Mouse (Mus musculus) liver, adult 2 months (tissue): ENCODE measurements around the gene Gm47985. TPM values are rescaled to one million over a fixed set of nuclear protein-coding genes. Genes with fewer than 3 reads are reported as not detected.
A peak's percentile ranks its signal among the peaks of the same experiment; 100 is the strongest.

Experiments used
- DNase-seq: peaks from one replicate; pipeline ENCODE4 v3.0.0-alpha.2; 2011; ENCODE audit warnings: low read depth, low spot score; ENCODE audit errors: extremely low read depth
- H3K27ac ChIP-seq: fragments of 200-500 bp; replicated peaks from 2 replicates; pipeline ENCODE4 v1.5.1; 2012; ENCODE audit warnings: low read depth, mild to moderate bottlenecking, control low read depth, inconsistent platforms, low read length; ENCODE audit not compliant: insufficient read depth
- H3K27me3 ChIP-seq: fragments of 200-500 bp; 2 replicates; pipeline ENCODE4 v1.6.1; 2012; ENCODE audit warnings: mild to moderate bottlenecking, moderate library complexity, low read length, inconsistent platforms; ENCODE audit not compliant: control insufficient read depth, insufficient read depth
- H3K36me3 ChIP-seq: fragments of 200-500 bp; 2 replicates; pipeline ENCODE4 v1.6.1; 2012; ENCODE audit warnings: low read length, inconsistent platforms; ENCODE audit not compliant: control insufficient read depth, insufficient read depth
- H3K4me1 ChIP-seq: fragments of 200-500 bp; 2 replicates; pipeline ENCODE4 v1.6.1; 2011; ENCODE audit warnings: low read length; ENCODE audit not compliant: control insufficient read depth, insufficient read depth
- H3K4me3 ChIP-seq: fragments of 200-500 bp; 2 replicates; pipeline ENCODE4 v1.5.1; 2011; ENCODE audit warnings: low read depth, mild to moderate bottlenecking, control low read depth, low read length, moderate library complexity; ENCODE audit not compliant: insufficient read depth
- H3K79me2 ChIP-seq: fragments of 200-500 bp; 2 replicates; pipeline ENCODE4 v1.6.1; 2012; ENCODE audit warnings: inconsistent platforms, mild to moderate bottlenecking, low read length, moderate library complexity; ENCODE audit not compliant: control insufficient read depth, insufficient read depth
- H3K9ac ChIP-seq: fragments of 200-500 bp; 2 replicates; pipeline ENCODE4 v1.6.1; 2012; ENCODE audit warnings: low read depth, mild to moderate bottlenecking, control low read depth, inconsistent platforms, low read length
- CTCF ChIP-seq: fragments of 200-500 bp; IDR thresholded peaks from 2 replicates; pipeline ENCODE4 v1.5.1; 2011; ENCODE audit warnings: low read depth, low read length, control low read depth
- POLR2A ChIP-seq: fragments of 200-500 bp; IDR thresholded peaks from 2 replicates; pipeline ENCODE4 v1.6.1; 2011; ENCODE audit warnings: low read length, control low read depth; ENCODE audit not compliant: insufficient read depth; ENCODE audit errors: extremely low read depth
- WGBS: fragments of 180-500 bp; shearing (Covaris S2); methylation state at CpG from one replicate; pipeline ENCODE4 v1.1.7; 2018; 5-methylcytosine and 5-hydroxymethylcytosine counted together
- polyA plus RNA-seq: library from polyadenylated mRNA; depleted of rRNA; stranded (reverse); fragments of >200 nt; gene quantifications from 2 replicates; pipeline ENCODE4 v1.2.3, GENCODE M21; 2012
- total RNA-seq: library from RNA; depleted of rRNA; stranded (reverse); fragments of >200 nt; gene quantifications from 2 replicates; pipeline ENCODE4 v1.2.3, GENCODE M21; 2014

Gene Gm47985
- total and polyA plus RNA-seq, 2 experiments = not detected

GRCm38 (mm10) chr1:151216417-151216816, 34.1 kb downstream of the Gm47985 start:
- Histone ChIP-seq H3K27me3 (no peaks in the 10 kb centered on the region), H3K9ac (no peak overlapping the region), H3K27ac (peak overlapping the region; percentile 32; the same call in 1 of the 2 replicates), H3K4me1 (peaks cover 10% of the 10 kb centered on the region; the same call in 1 of the 2 replicates), H3K4me3 (no peak overlapping the region), H3K79me2 (no peaks in the 10 kb centered on the region), H3K36me3 (no peaks in the 10 kb centered on the region)
- WGBS = 26% methylated on average over 3 of the region's 3 CpGs
- TF ChIP-seq POLR2A (no peak), CTCF (no peak)
- DNase-seq = peak; percentile 72

GRCm38 (mm10) chr1:151219045-151219444, 36.7 kb downstream of the Gm47985 start:
- TF ChIP-seq POLR2A (no peak), CTCF (no peak)
- no peak overlapping the region for H3K4me3 ChIP-seq
- 95% methylated on average over 5 of the region's 5 CpGs for WGBS

GRCm38 (mm10) chr1:151220098-151220497, 37.8 kb downstream of the Gm47985 start:
- H3K79me2 ChIP-seq = no peaks in the 10 kb centered on the region
- H3K4me3 ChIP-seq = no peak overlapping the region
- H3K36me3 ChIP-seq = no peaks in the 10 kb centered on the region
- 92% methylated on average over 7 of the region's 7 CpGs for WGBS
- no peak for TF ChIP-seq POLR2A
- DNase-seq = no peak
- H3K27me3 ChIP-seq = no peaks in the 10 kb centered on the region
- peaks cover 10% of the 10 kb centered on the region; the same call in 1 of the 2 replicates for H3K4me1 ChIP-seq
- H3K27ac ChIP-seq = no peak overlapping the region
- H3K9ac ChIP-seq = no peak overlapping the region

More at GRCm38 (mm10) chr1:151219045-151219444, 36.7 kb downstream of the Gm47985 start:
- no peaks in the 10 kb centered on the region for H3K36me3 ChIP-seq
- no peak overlapping the region for H3K27ac ChIP-seq
- no peaks in the 10 kb centered on the region for H3K27me3 ChIP-seq
- peaks cover 10% of the 10 kb centered on the region; the same call in 1 of the 2 replicates for H3K4me1 ChIP-seq
- DNase-seq = no peak
- H3K9ac ChIP-seq = no peak overlapping the region
- H3K79me2 ChIP-seq = no peaks in the 10 kb centered on the region

- 95% methylated on average over 10 of the region's 10 CpGs for WGBS
- no peak overlapping the region for H3K27ac ChIP-seq
- H3K4me3 ChIP-seq = no peak overlapping the region
- no peaks in the 10 kb centered on the region for H3K27me3 ChIP-seq
- H3K79me2 ChIP-seq = no peaks in the 10 kb centered on the region
- DNase-seq = no peak
- TF ChIP-seq POLR2A (no peak), CTCF (no peak)
- no peak overlapping the region for H3K9ac ChIP-seq
- H3K36me3 ChIP-seq = no peaks in the 10 kb centered on the region
- H3K4me1 ChIP-seq = peaks cover 2% of the 10 kb centered on the region; the same call in 1 of the 2 replicates
These were observed 40.4 kb downstream of the Gm47985 start for GRCm38 (mm10) chr1:151222561-151223267.

- H3K4me3 ChIP-seq = no peak overlapping the region
- TF ChIP-seq POLR2A = no peak
- TF ChIP-seq CTCF = no peak
- H3K36me3 ChIP-seq = no peaks in the 10 kb centered on the region
- H3K27ac ChIP-seq = no peak overlapping the region
- DNase-seq = no peak
- no peaks in the 10 kb centered on the region for H3K79me2 ChIP-seq
- H3K4me1 ChIP-seq = no peaks in the 10 kb centered on the region
- 81% methylated on average over 1 of the region's 1 CpGs for WGBS
- no peak overlapping the region for H3K9ac ChIP-seq
- no peaks in the 10 kb centered on the region for H3K27me3 ChIP-seq
These were observed 41.0 kb downstream of the Gm47985 start for GRCm38 (mm10) chr1:151223377-151223776.

GRCm38 (mm10) chr1:151224536-151224935, 42.2 kb downstream of the Gm47985 start:
- 94% methylated on average over 1 of the region's 1 CpGs for WGBS

More at GRCm38 (mm10) chr1:151224536-151224935, 42.2 kb downstream of the Gm47985 start:
- Histone ChIP-seq H3K27ac (no peak overlapping the region), H3K27me3 (no peaks in the 10 kb centered on the region), H3K4me3 (no peak overlapping the region), H3K4me1 (no peaks in the 10 kb centered on the region), H3K79me2 (no peaks in the 10 kb centered on the region), H3K36me3 (no peaks in the 10 kb centered on the region), H3K9ac (no peak overlapping the region)
- TF ChIP-seq CTCF (no peak), POLR2A (no peak)
- DNase-seq = no peak
